ENCODE assay signal across 26 mouse cellular contexts in the genomic region with DNA sequence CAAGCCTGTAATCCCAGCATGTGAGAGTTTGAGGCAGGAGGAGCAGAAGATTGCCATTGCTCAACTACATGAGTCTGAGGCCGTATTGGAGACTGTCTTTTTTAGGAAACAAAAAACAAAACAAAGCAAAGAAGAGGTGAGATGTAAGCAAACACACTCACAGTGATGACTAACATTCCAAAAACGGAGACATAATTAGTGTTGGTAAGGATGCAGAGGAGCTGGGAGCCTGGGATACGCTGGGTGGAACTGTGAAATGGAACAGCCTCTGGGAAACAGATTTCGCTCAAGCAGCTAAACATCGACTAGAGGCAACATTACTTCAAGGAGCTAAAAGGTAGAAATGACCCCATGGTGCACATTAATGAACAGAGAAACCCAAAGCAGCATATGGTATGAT.
DNase-seq lines count a peak whose midpoint lies in the region; ATAC-seq and TF ChIP-seq lines count a peak whose summit lies in the region.
"Had no signal": no experiment of that assay in that cellular context is flagged by ENCODE, and none has a peak within 500 bp of the region (broad histone marks: within the 10 kb centered on the region; RNA-seq: fewer than 3 reads in every experiment).

No protein-coding gene starts in this region.

- H3K36me3 ChIP-seq in forebrain, embryonic 10.5 days (replicated peaks), result no peaks in the 10 kb centered on the region
- H3K36me3 ChIP-seq in forebrain, embryonic 14.5 days (ENCODE audit: control insufficient read depth, insufficient read depth, low read length), result no peaks in the 10 kb centered on the region
- H3K36me3 ChIP-seq in midbrain, embryonic 10.5 days, result no peaks in the 10 kb centered on the region
- no peaks in the 10 kb centered on the region for H3K36me3 ChIP-seq in midbrain, postnatal 0 days (ENCODE audit: insufficient read depth, low read length)
- H3K36me3 ChIP-seq: embryonic facial prominence, embryonic 13.5 days; embryonic facial prominence, embryonic 15.5 days; G1E had no signal

- TF ChIP-seq POLR2A in brain, embryonic 14.5 days (IDR thresholded peaks at IDR 0.05; ENCODE audit: borderline replicate concordance, extremely low read depth, insufficient read depth, insufficient read length, poor library complexity, severe bottlenecking), result no peak

- H3K4me3 ChIP-seq in forebrain, embryonic 10.5 days, result no peak overlapping the region
- H3K4me3 ChIP-seq in forebrain, embryonic 14.5 days (ENCODE audit: low read depth, low read length), result no peak overlapping the region
- no peak overlapping the region for H3K4me3 ChIP-seq in midbrain, embryonic 10.5 days
- H3K4me3 ChIP-seq in midbrain, postnatal 0 days (ENCODE audit: low read depth, low read length), result no peak overlapping the region
- H3K4me3 ChIP-seq: embryonic facial prominence, embryonic 13.5 days; embryonic facial prominence, embryonic 15.5 days; erythroblast, embryonic 14.5 days; forebrain, embryonic 13.5 days had no signal

- no peak for TF ChIP-seq CTCF in midbrain, postnatal 0 days (IDR thresholded peaks at IDR 0.05)
- TF ChIP-seq CTCF in brain, embryonic 14.5 days (IDR thresholded peaks at IDR 0.05; ENCODE audit: borderline replicate concordance, extremely low read depth, insufficient read depth, insufficient read length), result no peak

- peak overlapping the region; percentile 60; the same call in 1 of the 2 replicates for H3K27ac ChIP-seq in forebrain, embryonic 10.5 days
- H3K27ac ChIP-seq in forebrain, embryonic 14.5 days (ENCODE audit: low read depth, low read length), result no peak overlapping the region
- H3K27ac ChIP-seq in midbrain, embryonic 10.5 days (replicated peaks), result 0 out of 2 replicates have a peak overlapping the region, but pooled peaks have one; percentile 18
- no peak overlapping the region for H3K27ac ChIP-seq in midbrain, postnatal 0 days (ENCODE audit: low read depth, low read length)
- H3K27ac ChIP-seq: embryonic facial prominence, embryonic 13.5 days; embryonic facial prominence, embryonic 15.5 days; forebrain, embryonic 13.5 days had no signal

- peaks cover 13% of the 10 kb centered on the region for H3K27me3 ChIP-seq in forebrain, embryonic 10.5 days (ENCODE audit: poor library complexity, severe bottlenecking)
- H3K27me3 ChIP-seq in forebrain, embryonic 14.5 days (replicated peaks; ENCODE audit: control insufficient read depth, insufficient read depth, low read length), result no peaks in the 10 kb centered on the region
- H3K27me3 ChIP-seq in midbrain, embryonic 10.5 days (ENCODE audit: low read depth, poor library complexity, severe bottlenecking), result 0 out of 2 replicates have a peak, but pooled peaks cover 8% of the 10 kb centered on the region
- no peaks in the 10 kb centered on the region for H3K27me3 ChIP-seq in midbrain, postnatal 0 days (ENCODE audit: insufficient read depth, low read length)
- H3K27me3 ChIP-seq: embryonic facial prominence, embryonic 13.5 days; embryonic facial prominence, embryonic 15.5 days; forebrain, embryonic 13.5 days had no signal

- DNase-seq in forebrain, embryonic 10.5 days (ENCODE audit: extremely low spot score, low spot score), result no peak
- no peak for DNase-seq in forebrain, embryonic 14.5 days (ENCODE audit: low spot score)
- DNase-seq in midbrain, embryonic 10.5 days (ENCODE audit: low spot score), result no peak
- DNase-seq in midbrain, postnatal 0 days (ENCODE audit: low spot score), result no peak
- peak; percentile 23 for DNase-seq in brain, embryonic 14.5 days (ENCODE audit: low read depth)
- DNase-seq in telencephalon, adult 2 months (ENCODE audit: low read depth, low spot score), result peak; percentile 18
- DNase-seq in thymus, postnatal 36 days, result no peak
- no peak for DNase-seq in right cerebral cortex, postnatal 36 days (ENCODE audit: low spot score in 2 of 2)
- DNase-seq: adrenal gland, adult 2 months; adrenal gland, postnatal 10 days; adrenal gland, postnatal 25 days; B cell, adult 2 months; cerebellum, adult 11 months; cerebellum, adult 18-20 months; cerebellum, adult 8-10 months; cerebellum, adult 9-11 months; cerebellum, postnatal 14 days; cerebellum, postnatal 36 days; embryo, embryonic 11 days had no signal

- no peak for ATAC-seq in forebrain, embryonic 14.5 days
- no peak for ATAC-seq in midbrain, postnatal 0 days (ENCODE audit: low FRiP score)
- ATAC-seq: CD4-positive, CD25-positive, alpha-beta regulatory T cell, adult 4 months; forebrain, embryonic 13.5 days; forebrain, embryonic 16.5 days had no signal

- peaks cover 34% of the 10 kb centered on the region for H3K4me1 ChIP-seq in forebrain, embryonic 10.5 days
- peaks cover 12% of the 10 kb centered on the region for H3K4me1 ChIP-seq in forebrain, embryonic 14.5 days (ENCODE audit: control insufficient read depth, insufficient read depth, low read length)
- peaks cover 30% of the 10 kb centered on the region for H3K4me1 ChIP-seq in midbrain, embryonic 10.5 days
- no peaks in the 10 kb centered on the region; the same call in 1 of the 2 replicates for H3K4me1 ChIP-seq in midbrain, postnatal 0 days (ENCODE audit: insufficient read depth, low read length)

- H3K9me3 ChIP-seq in forebrain, embryonic 10.5 days, result no peaks in the 10 kb centered on the region
- no peaks in the 10 kb centered on the region for H3K9me3 ChIP-seq in forebrain, embryonic 14.5 days (replicated peaks; ENCODE audit: control insufficient read depth, low read length)
- no peaks in the 10 kb centered on the region for H3K9me3 ChIP-seq in midbrain, embryonic 10.5 days (replicated peaks)
- H3K9me3 ChIP-seq in midbrain, postnatal 0 days (ENCODE audit: low read length), result no peaks in the 10 kb centered on the region
- H3K9me3 ChIP-seq: embryonic facial prominence, embryonic 13.5 days; embryonic facial prominence, embryonic 15.5 days; forebrain, embryonic 13.5 days; G1E had no signal

- H3K9ac ChIP-seq in forebrain, embryonic 14.5 days (ENCODE audit: low read length), result no peak overlapping the region
- no peak overlapping the region for H3K9ac ChIP-seq in midbrain, postnatal 0 days (replicated peaks; ENCODE audit: low read length, poor library complexity, severe bottlenecking)
- H3K9ac ChIP-seq: embryonic facial prominence, embryonic 13.5 days; embryonic facial prominence, embryonic 15.5 days; forebrain, embryonic 13.5 days had no signal

- 84% methylated on average over 5 of the region's 5 CpGs for WGBS in forebrain, embryonic 10.5 days
- WGBS in forebrain, embryonic 14.5 days, result 62% methylated on average over 5 of the region's 5 CpGs
- 84% methylated on average over 5 of the region's 5 CpGs for WGBS in midbrain, embryonic 10.5 days
- 85% methylated on average over 5 of the region's 5 CpGs for WGBS in midbrain, postnatal 0 days

- H3K4me2 ChIP-seq in forebrain, embryonic 14.5 days (ENCODE audit: low read length), result no peak overlapping the region
- no peak overlapping the region for H3K4me2 ChIP-seq in midbrain, postnatal 0 days (ENCODE audit: low read depth, low read length, poor library complexity, severe bottlenecking)
- H3K4me2 ChIP-seq: embryonic facial prominence, embryonic 13.5 days; embryonic facial prominence, embryonic 15.5 days; forebrain, embryonic 13.5 days had no signal

Comparison
In these comparisons a context has a peak if more than half of its experiments do, and no peak if none do; other contexts are left out.
1. H3K27ac ChIP-seq: peak in forebrain, embryonic 10.5 days (single experiment) and midbrain, embryonic 10.5 days (single experiment); none in forebrain, embryonic 14.5 days (single experiment) and midbrain, postnatal 0 days (single experiment).
2. DNase-seq: peak in brain, embryonic 14.5 days (single experiment) and telencephalon, adult 2 months (single experiment); none in forebrain, embryonic 10.5 days (single experiment), forebrain, embryonic 14.5 days (single experiment), midbrain, embryonic 10.5 days (single experiment), midbrain, postnatal 0 days (single experiment), thymus, postnatal 36 days (0 of 2) and right cerebral cortex, postnatal 36 days (0 of 2).